8 mouse cellular contexts compared by ENCODE assay signal in genomic region chr2:168765065-168765681, GRCm38 (mm10). TPM values are rescaled to one million over a fixed set of nuclear protein-coding genes. Genes with fewer than 3 reads are reported as not detected.
DNase-seq lines count a peak whose midpoint lies in the region; ATAC-seq lines count a peak whose summit lies in the region.

No protein-coding gene starts in this region.

- DNase-seq in ovary, postnatal 36 days (ENCODE audit: low spot score), result peak; percentile 68
- DNase-seq in ovary, postnatal 10 days (ENCODE audit: low spot score), result no peak
- peak; percentile 53 for DNase-seq in heart, postnatal 36 days
- peak; percentile 26 to 61 for DNase-seq in layer of hippocampus, postnatal 10 days (ENCODE audit: low spot score in 2 of 2)
- DNase-seq in lung, postnatal 36 days, result peak; percentile 44
- no peak for DNase-seq in ovary, adult 18-20 months (ENCODE audit: low spot score)

- H3K27me3 ChIP-seq in embryonic facial prominence, embryonic 13.5 days, result peaks cover 82% of the 10 kb centered on the region
- H3K27me3 ChIP-seq in stomach, embryonic 15.5 days (replicated peaks), result peaks cover 51% of the 10 kb centered on the region

- no peaks in the 10 kb centered on the region for H3K9me3 ChIP-seq in embryonic facial prominence, embryonic 13.5 days
- no peaks in the 10 kb centered on the region for H3K9me3 ChIP-seq in stomach, embryonic 15.5 days

- H3K4me1 ChIP-seq in embryonic facial prominence, embryonic 13.5 days, result peaks cover 43% of the 10 kb centered on the region
- H3K4me1 ChIP-seq in stomach, embryonic 15.5 days, result peaks cover 24% of the 10 kb centered on the region

- peak overlapping the region; percentile 60 for H3K4me3 ChIP-seq in embryonic facial prominence, embryonic 13.5 days
- H3K4me3 ChIP-seq in stomach, embryonic 15.5 days (replicated peaks), result peak overlapping the region; percentile 50

- H3K36me3 ChIP-seq in embryonic facial prominence, embryonic 13.5 days, result no peaks in the 10 kb centered on the region
- H3K36me3 ChIP-seq in stomach, embryonic 15.5 days, result no peaks in the 10 kb centered on the region

- H3K9ac ChIP-seq in embryonic facial prominence, embryonic 13.5 days, result peak overlapping the region; percentile 82
- no peak overlapping the region for H3K9ac ChIP-seq in stomach, embryonic 15.5 days

- peak overlapping the region; percentile 75 for H3K27ac ChIP-seq in embryonic facial prominence, embryonic 13.5 days
- H3K27ac ChIP-seq in stomach, embryonic 15.5 days, result no peak overlapping the region

- under 1% methylated on average over 32 of the region's 32 CpGs for WGBS in embryonic facial prominence, embryonic 13.5 days
- 2% methylated on average over 32 of the region's 32 CpGs for WGBS in stomach, embryonic 15.5 days

- intact Hi-C loops in heart, postnatal 36 days (cut with DNase I), result loop anchor here (5.0 kb wide), 1 partner anchor 117 kb away; no protein-coding TSS in a partner anchor

- peak overlapping the region; percentile 97 for H3K4me2 ChIP-seq in embryonic facial prominence, embryonic 13.5 days
- peak overlapping the region; percentile 97 for H3K4me2 ChIP-seq in stomach, embryonic 15.5 days

- ATAC-seq in embryonic facial prominence, embryonic 13.5 days (ENCODE audit: insufficient number of reproducible peaks, insufficient read depth, low FRiP score, low TSS enrichment, low read depth), result 0 out of 2 replicates have a peak, but pooled peaks have one; percentile 35
- peak; percentile 19; the same call in 1 of the 2 replicates for ATAC-seq in stomach, embryonic 15.5 days (ENCODE audit: insufficient read depth, low FRiP score, low read depth)

RNA-seq across cellular contexts. Expression of gene Sall4, which starts 2.6 kb away (rescaled TPM):
- 1.8 and 1.9 TPM in 2 replicates for polyA plus RNA-seq in embryonic facial prominence, embryonic 13.5 days (2015; fragmentation: Nextera tagmentation; extraction: Ambion mirVana)
- 1 to 10 TPM; 2.4 to 3.4 TPM for total RNA-seq in heart, postnatal 36 days (2021)
- total RNA-seq in layer of hippocampus, postnatal 10 days (2021), result under 1 TPM; 0.13 to 0.23 TPM
- 0.90 and 1.1 TPM in 2 replicates for polyA plus RNA-seq in stomach, embryonic 15.5 days (2015; fragmentation: Nextera tagmentation; extraction: Ambion mirVana)

RNA-seq across cellular contexts. Expression of gene Atp9a, which starts 23.0 kb away (rescaled TPM):
- 22.4 and 23.0 TPM in 2 replicates for polyA plus RNA-seq in embryonic facial prominence, embryonic 13.5 days (2015; fragmentation: Nextera tagmentation; extraction: Ambion mirVana)
- 10 to 100 TPM; 46.1 to 54.3 TPM for total RNA-seq in heart, postnatal 36 days (2021)
- 100 to 1,000 TPM; 426 to 444 TPM for total RNA-seq in layer of hippocampus, postnatal 10 days (2021)
- polyA plus RNA-seq in stomach, embryonic 15.5 days (2015; fragmentation: Nextera tagmentation; extraction: Ambion mirVana), result 22.6 and 24.3 TPM in 2 replicates

Comparison
In these comparisons a context has a peak if more than half of its experiments do, and no peak if none do; other contexts are left out.
1. DNase-seq: peak in ovary, postnatal 36 days (single experiment), heart, postnatal 36 days (2 of 2), layer of hippocampus, postnatal 10 days (2 of 2) and lung, postnatal 36 days (single experiment); none in ovary, postnatal 10 days (single experiment) and ovary, adult 18-20 months (single experiment).
2. RNA of gene Atp9a, which starts 23.0 kb away (total RNA-seq): 426 to 444 TPM in layer of hippocampus, postnatal 10 days; 46.1 to 54.3 TPM in heart, postnatal 36 days; every median in the first group is over 4 times any median in the second.